Mouse (Mus musculus) ovary, adult 10 weeks (tissue): Measurements from ENCODE around the gene Vsig8. TPM values are rescaled to one million over a fixed set of nuclear protein-coding genes. Genes with fewer than 3 reads are reported as not detected.

Experiments
- polyA plus RNA-seq: library from polyadenylated mRNA; stranded (reverse); fragments of 350-450 nt; fragmentation: Illumina TruSeq; extraction: RNeasy Lipid Tissue Mini Kit (QIAGEN cat#74804); gene quantifications from one replicate; pipeline ENCODE4 v1.2.3, GENCODE M21; 2014

Gene Vsig8
- polyA plus RNA-seq, result not detected

DNA sequence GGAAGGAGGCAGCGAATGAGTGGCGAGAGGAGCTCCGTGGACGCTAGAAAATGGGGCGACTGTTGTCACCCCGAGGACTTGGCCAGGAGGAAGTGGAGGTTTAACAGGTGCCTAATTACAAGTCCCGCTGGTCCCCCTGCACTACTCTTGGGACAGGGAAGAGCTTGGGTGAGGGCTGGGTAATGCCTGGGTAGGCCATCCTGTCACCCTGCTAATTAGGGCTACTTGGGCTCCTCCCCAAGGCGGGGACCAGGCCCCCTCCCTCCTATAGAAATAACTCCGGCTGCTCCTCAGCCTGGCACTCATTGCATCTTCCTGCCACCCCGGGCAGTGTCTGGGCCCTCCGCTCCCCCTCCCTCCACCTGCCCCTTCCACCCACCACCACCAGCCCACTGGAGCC lies at the start of gene Vsig8:
Gene Vsig8 (plus strand): TSS at position 301 of the 400 bp plus-strand sequence.

DNA sequence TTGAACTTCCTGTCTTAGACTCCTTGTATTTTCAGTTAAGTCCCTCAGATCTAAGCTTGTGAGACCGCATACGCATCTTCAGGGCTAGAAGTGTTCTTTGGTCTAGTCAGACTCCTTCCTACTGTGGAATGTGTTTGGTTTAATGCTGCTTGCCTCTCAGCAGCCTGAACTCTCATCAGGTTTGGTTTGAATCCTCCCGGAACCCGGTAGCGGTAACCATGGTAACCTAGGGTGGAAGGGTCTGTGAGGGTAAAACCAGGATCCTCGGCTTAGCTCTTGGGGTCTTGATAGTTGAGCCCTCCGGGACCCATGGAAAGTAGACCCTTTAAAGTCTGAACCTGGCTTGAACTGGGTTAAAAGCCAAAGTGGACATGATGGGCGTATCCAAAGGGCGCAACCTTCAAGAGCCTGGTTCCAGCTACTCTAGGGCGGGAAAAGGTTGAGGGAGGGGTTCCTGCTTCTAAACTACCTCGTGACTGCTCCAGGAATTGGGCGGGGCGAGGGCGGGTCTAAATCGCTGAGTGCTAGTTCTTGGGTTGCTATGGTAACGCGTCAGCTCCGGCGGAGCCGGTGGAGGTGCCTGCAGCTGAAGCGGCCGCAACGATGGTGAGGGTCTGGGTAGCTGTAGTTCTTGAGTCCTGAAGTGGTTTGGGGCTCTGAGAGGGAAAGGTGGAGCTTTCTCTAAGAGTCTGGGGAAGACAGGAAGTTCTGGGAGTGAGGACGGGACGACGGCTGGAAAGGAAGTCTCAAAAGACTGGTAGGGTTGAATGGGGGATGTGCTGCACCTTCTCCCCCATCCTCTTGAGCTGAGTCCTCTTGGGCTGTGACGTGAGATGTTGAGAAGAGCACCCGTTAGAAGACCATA lies 34.9 kb upstream of the Vsig8 start, which contains the start of gene Cfap45:
Gene Cfap45 (plus strand): TSS at position 226 of the 865 bp plus-strand sequence.

DNA sequence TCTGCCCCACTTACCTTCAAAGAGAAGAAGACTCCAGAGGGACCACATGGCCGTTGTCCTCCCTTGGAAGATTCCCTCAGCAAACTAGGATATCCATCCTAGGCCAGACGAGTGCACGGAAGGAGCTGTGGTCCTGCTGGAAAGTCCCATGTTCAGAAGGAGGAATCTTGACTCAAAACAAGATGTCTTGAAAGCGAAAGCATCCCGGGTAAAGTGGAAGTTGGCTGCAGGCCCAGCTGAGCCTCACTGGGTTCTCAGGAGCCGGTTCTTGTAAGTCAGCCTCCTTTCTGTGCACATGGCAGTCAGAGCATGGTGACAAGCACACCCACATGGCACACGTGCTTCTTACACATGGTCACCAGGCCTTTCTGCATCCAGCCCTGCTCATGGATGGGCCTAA lies 34.6 kb downstream of the Vsig8 start, which contains the start of gene Slamf8:
Gene Slamf8 (minus strand): TSS at position 184 of the 400 bp plus-strand sequence.

DNA sequence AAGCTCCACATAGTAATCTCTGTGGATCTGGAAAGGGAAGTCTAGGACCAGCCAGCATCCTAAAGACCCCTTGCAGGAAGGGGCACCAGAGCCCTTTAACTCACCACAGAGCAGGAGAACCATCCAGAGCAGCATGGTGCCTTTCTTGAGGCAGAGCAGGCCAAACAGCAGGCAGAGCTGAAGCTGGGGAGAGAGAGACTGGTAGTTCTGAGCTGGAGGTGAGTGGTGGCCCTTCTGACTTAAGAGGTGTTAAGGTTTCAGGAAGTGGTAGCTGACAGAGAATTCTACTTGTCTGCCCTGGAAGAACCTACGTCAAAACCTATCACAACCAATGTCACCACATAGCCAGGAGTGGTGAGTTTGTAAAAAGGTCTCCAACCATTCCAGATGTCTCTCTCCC lies 46.6 kb downstream of the Vsig8 start, which contains the start of gene Fcrl6:
Gene Fcrl6 (minus strand): TSS at position 226 of the 400 bp plus-strand sequence.

Other genes with a start within 250 kb of the Vsig8 start
- not detected for gene Kcnj9, start 226.6 kb upstream of the Vsig8 start, polyA plus RNA-seq
- 1.3 TPM for gene Kcnj10, start 214.7 kb upstream of the Vsig8 start, polyA plus RNA-seq
- gene Pigm, start 179.4 kb upstream of the Vsig8 start, polyA plus RNA-seq, result 26.4 TPM
- gene Slamf9, start 80.6 kb upstream of the Vsig8 start, polyA plus RNA-seq, result 2.1 TPM
- not detected for gene Igsf9, start 74.2 kb upstream of the Vsig8 start, polyA plus RNA-seq
- 18.8 TPM for gene Tagln2, start 55.9 kb upstream of the Vsig8 start, polyA plus RNA-seq
- gene Cfap45, start 35.1 kb upstream of the Vsig8 start, polyA plus RNA-seq, result 3.6 TPM
- 0.91 TPM for gene Slamf8, start 34.6 kb downstream of the Vsig8 start, polyA plus RNA-seq
- gene Fcrl6, start 46.6 kb downstream of the Vsig8 start, polyA plus RNA-seq, result not detected
- 2.3 TPM for gene Dusp23, start 77.0 kb downstream of the Vsig8 start, polyA plus RNA-seq
- gene Crp, start 142.1 kb downstream of the Vsig8 start, polyA plus RNA-seq, result 0.37 TPM